Mouse (Mus musculus) left cerebral cortex, adult 11 months (tissue): ENCODE results near the gene Myod1.

Experiments
- DNase-seq: peaks from one replicate; pipeline ENCODE4 v3.0.0; 2022; ENCODE audit warnings: low spot score

Myod1 gene

GRCm38 (mm10) chr7:46376172-46377007 lies at the start of gene Myod1:
TSS of gene Myod1 (plus strand) at chr7:46376474.
- no peak for DNase-seq

GRCm38 (mm10) chr7:46327896-46328295 lies 48.4 kb upstream of the Myod1 start:
- DNase-seq = no peak

GRCm38 (mm10) chr7:46337397-46337796 lies 38.9 kb upstream of the Myod1 start:
- DNase-seq = no peak

GRCm38 (mm10) chr7:46339818-46340217 lies 36.5 kb upstream of the Myod1 start:
- DNase-seq = no peak

GRCm38 (mm10) chr7:46340295-46340694 lies 36.0 kb upstream of the Myod1 start:
- no peak for DNase-seq

GRCm38 (mm10) chr7:46341471-46341870 lies 34.8 kb upstream of the Myod1 start:
- DNase-seq = no peak

GRCm38 (mm10) chr7:46347692-46348091 lies 28.6 kb upstream of the Myod1 start:
- no peak for DNase-seq

GRCm38 (mm10) chr7:46348813-46349212 lies 27.5 kb upstream of the Myod1 start:
- DNase-seq = no peak

GRCm38 (mm10) chr7:46350119-46350702 lies 26.1 kb upstream of the Myod1 start:
- DNase-seq = no peak

GRCm38 (mm10) chr7:46352748-46353147 lies 23.5 kb upstream of the Myod1 start:
- no peak for DNase-seq

- no peak for DNase-seq
Measured at GRCm38 (mm10) chr7:46353216-46353615, 23.1 kb upstream of the Myod1 start.

GRCm38 (mm10) chr7:46353875-46354274 lies 22.4 kb upstream of the Myod1 start:
- no peak for DNase-seq

- no peak for DNase-seq
Measured at GRCm38 (mm10) chr7:46361776-46362175, 14.5 kb upstream of the Myod1 start.

GRCm38 (mm10) chr7:46364154-46364553 lies 12.1 kb upstream of the Myod1 start:
- DNase-seq = no peak

GRCm38 (mm10) chr7:46365810-46366209 lies 10.5 kb upstream of the Myod1 start:
- DNase-seq = no peak

- no peak for DNase-seq
Measured at GRCm38 (mm10) chr7:46371104-46371503, 5.2 kb upstream of the Myod1 start.

- no peak for DNase-seq
Measured at GRCm38 (mm10) chr7:46377008-46377346, 703 bp downstream of the Myod1 start.

- DNase-seq = no peak
Measured at GRCm38 (mm10) chr7:46378123-46378522, 1.8 kb downstream of the Myod1 start.

- peak; percentile 46 for DNase-seq
Measured at GRCm38 (mm10) chr7:46378983-46379382, 2.7 kb downstream of the Myod1 start.

GRCm38 (mm10) chr7:46380625-46381024 lies 4.4 kb downstream of the Myod1 start:
- no peak for DNase-seq

- DNase-seq = no peak
Measured at GRCm38 (mm10) chr7:46387430-46387829, 11.2 kb downstream of the Myod1 start.

GRCm38 (mm10) chr7:46389456-46390085 lies 13.3 kb downstream of the Myod1 start:
- DNase-seq = no peak

GRCm38 (mm10) chr7:46390226-46390625 lies 14.0 kb downstream of the Myod1 start:
- no peak for DNase-seq
